Mouse (Mus musculus) MEL (cell line): ENCODE measurements around the gene Ecel1. TPM values are rescaled to one million over a fixed set of nuclear protein-coding genes. Genes with fewer than 3 reads are reported as not detected.

Experiments used
- DNase-seq: peaks from one replicate; pipeline ENCODE4 v3.0.0; 2011; ENCODE audit warnings: low read depth, low spot score
- H3K27ac ChIP-seq: 2 replicates; pipeline ENCODE4 v1.5.1; 2012; ENCODE audit warnings: low read depth, mild to moderate bottlenecking, control low read depth, low read length, moderate library complexity; ENCODE audit not compliant: control insufficient read depth
- H3K27me3 ChIP-seq, 2 experiments: fragments of 150-350 bp in 1 of 2; sonication (generic) in 1 of 2; 2 replicates each; pipeline ENCODE4 v1.6.1; 2012; ENCODE audit warnings: low read length in 2 of 2, mild to moderate bottlenecking in 2 of 2, improper control_type of control experiment in 1 of 2, moderate library complexity in 1 of 2; ENCODE audit not compliant: insufficient read depth in 2 of 2, control insufficient read depth in 1 of 2
- H3K36me3 ChIP-seq, 2 experiments: 2 replicates each; pipeline ENCODE4 v1.6.1; 2012 to 2014; ENCODE audit warnings: low read length in 2 of 2, improper control_type of control experiment in 1 of 2, inconsistent platforms in 1 of 2, mild to moderate bottlenecking in 1 of 2; ENCODE audit not compliant: insufficient read depth in 2 of 2, control insufficient read depth in 1 of 2
- H3K4me1 ChIP-seq, 2 experiments: fragments of 150-350 bp in 1 of 2; sonication (generic) in 1 of 2; 2 replicates each; pipeline ENCODE4 v1.6.1; 2012; ENCODE audit warnings: low read length in 2 of 2, improper control_type of control experiment in 1 of 2, mild to moderate bottlenecking in 1 of 2; ENCODE audit not compliant: insufficient read depth in 2 of 2, control insufficient read depth in 1 of 2
- H3K4me3 ChIP-seq, 2 experiments: fragments of 150-350 bp in 1 of 2; sonication (generic) in 1 of 2; 2 replicates each; pipeline ENCODE4 v1.5.1; 2012; ENCODE audit warnings: low read depth in 2 of 2, low read length in 2 of 2, mild to moderate bottlenecking in 2 of 2, moderate library complexity in 2 of 2, control low read depth in 1 of 2, improper control_type of control experiment in 1 of 2; ENCODE audit not compliant: control insufficient read depth in 1 of 2, insufficient read depth in 1 of 2
- H3K79me2 ChIP-seq: 2 replicates; pipeline ENCODE4 v1.6.1; 2012; ENCODE audit warnings: mild to moderate bottlenecking, low read length, moderate library complexity; ENCODE audit not compliant: control insufficient read depth, poor library complexity, insufficient read depth
- H3K9ac ChIP-seq: 2 replicates; pipeline ENCODE4 v1.6.1; 2012; ENCODE audit warnings: low read depth, mild to moderate bottlenecking, control low read depth, low read length, moderate library complexity; ENCODE audit not compliant: control insufficient read depth, poor library complexity, severe bottlenecking
- H3K9me3 ChIP-seq: fragments of 150-350 bp; sonication (generic); replicated peaks from 2 replicates; pipeline ENCODE4 v1.6.1; 2012; ENCODE audit warnings: mild to moderate bottlenecking, low read length, improper control_type of control experiment, moderate library complexity; ENCODE audit not compliant: insufficient read depth
- BHLHE40 ChIP-seq: IDR thresholded peaks from 2 replicates; pipeline ENCODE4 v1.6.1; 2012; ENCODE audit warnings: low read depth, mild to moderate bottlenecking, inconsistent platforms, low read length, improper control_type of control experiment, borderline replicate concordance
- CTCF ChIP-seq, 3 experiments: IDR thresholded peaks in 2 of 3; conservative IDR thresholded peaks in 1 of 3; 2 replicates each; pipeline ENCODE4 v1.5.1; 2011 to 2012; ENCODE audit warnings: low read length in 3 of 3, low read depth in 2 of 3, mild to moderate bottlenecking in 2 of 3, improper control_type of control experiment in 1 of 3, inconsistent platforms in 1 of 3, mixed read lengths in 1 of 3, moderate library complexity in 1 of 3; ENCODE audit not compliant: control insufficient read depth in 1 of 3, insufficient read depth in 1 of 3, poor library complexity in 1 of 3, severe bottlenecking in 1 of 3
- ELF1 ChIP-seq: IDR thresholded peaks from 2 replicates; pipeline ENCODE4 v1.6.1; 2014; ENCODE audit warnings: low read depth, mild to moderate bottlenecking, inconsistent platforms, low read length, improper control_type of control experiment, moderate library complexity
- EP300 ChIP-seq, 2 experiments: IDR thresholded peaks; 2 replicates each; pipeline ENCODE4 v1.6.1; 2011; ENCODE audit warnings: improper control_type of control experiment in 2 of 2, low read length in 2 of 2, low read depth in 1 of 2, mild to moderate bottlenecking in 1 of 2
- GABPA ChIP-seq: IDR thresholded peaks from 2 replicates; pipeline ENCODE4 v1.6.1; 2012; ENCODE audit warnings: low read depth, mild to moderate bottlenecking, inconsistent platforms, low read length, improper control_type of control experiment, moderate library complexity
- GATA1 ChIP-seq: IDR thresholded peaks from 2 replicates; pipeline ENCODE4 v1.6.1; 2011; ENCODE audit warnings: low read depth, low read length, improper control_type of control experiment
- KAT2A ChIP-seq: conservative IDR thresholded peaks from 2 replicates; pipeline ENCODE4 v1.6.1; 2012; ENCODE audit warnings: low read depth, low read length, improper control_type of control experiment, inconsistent platforms
- MAX ChIP-seq: IDR thresholded peaks from 2 replicates; pipeline ENCODE4 v1.6.1; 2011; ENCODE audit warnings: low read length, improper control_type of control experiment
- MEF2A ChIP-seq: IDR thresholded peaks from 2 replicates; pipeline ENCODE4 v1.6.1; 2014; ENCODE audit warnings: low read depth, mild to moderate bottlenecking, inconsistent platforms, low read length, improper control_type of control experiment; ENCODE audit not compliant: poor library complexity, insufficient replicate concordance, severe bottlenecking; ENCODE audit errors: extremely low read depth
- MYB ChIP-seq: IDR thresholded peaks from 2 replicates; pipeline ENCODE4 v1.6.1; 2011; ENCODE audit warnings: mild to moderate bottlenecking, low read depth, low read length, improper control_type of control experiment
- NELFE ChIP-seq: IDR thresholded peaks from 2 replicates; pipeline ENCODE4 v1.6.1; 2011; ENCODE audit warnings: low read depth, low read length, improper control_type of control experiment
- NRF1 ChIP-seq: IDR thresholded peaks from 2 replicates; pipeline ENCODE4 v1.6.1; 2014; ENCODE audit warnings: low read depth, mild to moderate bottlenecking, inconsistent platforms, low read length, improper control_type of control experiment, moderate library complexity; ENCODE audit not compliant: poor library complexity, insufficient read depth, severe bottlenecking
- POLR2A ChIP-seq, 2 experiments: IDR thresholded peaks; 2 replicates each; pipeline ENCODE4 v1.6.1; 2011 to 2012; ENCODE audit warnings: low read length in 2 of 2, mild to moderate bottlenecking in 2 of 2, control low read depth in 1 of 2, improper control_type of control experiment in 1 of 2, low read depth in 1 of 2, moderate library complexity in 1 of 2; ENCODE audit not compliant: control insufficient read depth in 1 of 2, insufficient read depth in 1 of 2, poor library complexity in 1 of 2
- RAD21 ChIP-seq: IDR thresholded peaks from 2 replicates; pipeline ENCODE4 v1.6.1; 2011; ENCODE audit warnings: mild to moderate bottlenecking, low read depth, low read length, improper control_type of control experiment
- SMC3 ChIP-seq: IDR thresholded peaks from 2 replicates; pipeline ENCODE4 v1.6.1; 2011; ENCODE audit warnings: low read depth, low read length, improper control_type of control experiment
- TBP ChIP-seq: IDR thresholded peaks from 2 replicates; pipeline ENCODE4 v1.8.0; 2011; ENCODE audit warnings: low read depth, low read length, improper control_type of control experiment
- TCF12 ChIP-seq: IDR thresholded peaks from 2 replicates; pipeline ENCODE4 v1.6.1; 2014; ENCODE audit warnings: low read depth, mild to moderate bottlenecking, inconsistent platforms, low read length, improper control_type of control experiment, moderate library complexity
- UBTF ChIP-seq: IDR thresholded peaks from 2 replicates; pipeline ENCODE4 v1.6.1; 2012; ENCODE audit warnings: low read depth, mild to moderate bottlenecking, inconsistent platforms, low read length, improper control_type of control experiment, moderate library complexity, borderline replicate concordance; ENCODE audit not compliant: insufficient read depth
- ZC3H11A ChIP-seq: IDR thresholded peaks from 2 replicates; pipeline ENCODE4 v1.6.1; 2012; ENCODE audit warnings: low read depth, mild to moderate bottlenecking, inconsistent platforms, low read length, improper control_type of control experiment
- ZMIZ1 ChIP-seq: IDR thresholded peaks from 2 replicates; pipeline ENCODE4 v1.6.1; 2012; ENCODE audit warnings: low read depth, mild to moderate bottlenecking, inconsistent platforms, low read length, improper control_type of control experiment, moderate library complexity
- polyA plus RNA-seq, 2 experiments: library from polyadenylated mRNA; stranded (reverse) in 1 of 2; unstranded in 1 of 2; fragments of >175 nt in 1 of 2; fragments of >200 nt in 1 of 2; gene quantifications; 2 replicates each; pipeline versions ENCODE4 v1.2.1 to v1.2.4; 2012; ENCODE audit warnings: low replicate concordance in 2 of 2, low read depth in 1 of 2; ENCODE audit not compliant: insufficient read length in 2 of 2, insufficient read depth in 1 of 2, missing spikeins in 1 of 2
- total RNA-seq: library from RNA; depleted of rRNA; stranded (reverse); fragments of 300-350 nt; gene quantifications from 2 replicates; pipeline ENCODE4 v1.2.3, GENCODE M21; 2012

Ecel1 gene
- total and polyA plus RNA-seq, 3 experiments, result 0.73 to 4.8 TPM; not detected in 1

DNA sequence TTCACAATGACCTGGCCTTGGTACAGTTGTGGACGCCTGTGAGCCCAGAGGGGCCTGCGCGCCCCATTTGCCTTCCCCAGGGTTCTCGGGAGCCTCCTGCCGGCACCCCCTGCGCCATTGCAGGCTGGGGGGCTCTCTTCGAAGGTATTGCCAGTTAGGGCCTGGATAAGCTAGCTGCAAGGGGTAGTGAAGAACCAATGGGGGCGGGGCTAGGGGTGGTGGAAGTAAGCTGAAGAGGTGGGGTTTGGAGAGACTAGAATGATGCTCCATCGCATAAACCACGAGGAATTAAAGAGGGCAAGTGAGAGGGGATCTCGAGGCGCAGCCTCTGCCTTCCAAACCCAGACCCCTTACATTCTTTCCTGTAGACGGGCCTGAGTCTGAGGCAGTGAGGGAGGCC is 29.2 kb upstream of the Ecel1 start:
- Histone ChIP-seq H3K27ac (no peak overlapping the region), H3K4me3 (no peak overlapping the region), H3K9ac (no peak overlapping the region), H3K27me3 (peaks cover 2 to 5% of the 10 kb centered on the region in 2 experiments; a peak in 3 of 4 replicates), H3K9me3 (no peaks in the 10 kb centered on the region), H3K79me2 (no peaks in the 10 kb centered on the region), H3K4me1 (peaks cover 2 to 17% of the 10 kb centered on the region in 2 experiments; a peak in 3 of 4 replicates), H3K36me3 (peaks cover 0 to 12% of the 10 kb centered on the region in 2 experiments; a peak in 2 of 4 replicates)
- DNase-seq, result no peak
- TF ChIP-seq POLR2A (IDR thresholded peaks at IDR 0.05; ENCODE audit: control insufficient read depth in 1 of 2, insufficient read depth in 1 of 2, low read depth in 1 of 2, low read length in 2 of 2, poor library complexity in 1 of 2) (no peak), GATA1 (no peak), MEF2A (no peak), NELFE (no peak), SMC3 (no peak), TCF12 (no peak), UBTF (no peak), KAT2A (no peak), BHLHE40 (no peak), EP300 (IDR thresholded peaks at IDR 0.05; ENCODE audit: low read depth in 1 of 2, low read length in 2 of 2) (no peak), GABPA (no peak)
- TF ChIP-seq, all 39 proteins: peak for 0

DNA sequence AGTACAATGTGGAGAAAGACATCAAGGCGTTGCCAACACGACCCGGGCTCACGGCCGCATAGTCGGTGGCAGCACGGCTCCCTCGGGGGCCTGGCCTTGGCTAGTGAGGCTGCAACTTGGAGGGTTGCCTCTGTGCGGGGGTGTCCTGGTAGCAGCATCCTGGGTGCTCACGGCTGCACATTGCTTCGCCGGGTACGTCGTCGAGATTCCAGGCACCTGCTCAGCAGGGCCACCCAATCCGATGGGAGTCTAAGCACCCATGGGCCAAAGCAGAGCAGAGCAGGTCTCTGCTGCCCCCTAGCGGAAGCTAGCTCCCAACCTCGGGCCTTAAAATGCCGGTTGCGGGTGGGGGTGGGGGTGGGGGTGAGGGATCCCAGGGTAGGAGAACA is 28.4 kb upstream of the Ecel1 start:
- peak overlapping the region; percentile 32; the same call in 1 of the 2 replicates for H3K9ac ChIP-seq
- H3K79me2 ChIP-seq, result no peaks in the 10 kb centered on the region
- peaks cover 0 to 14% of the 10 kb centered on the region in 2 experiments; a peak in 2 of 4 replicates for H3K36me3 ChIP-seq
- no peaks in the 10 kb centered on the region for H3K9me3 ChIP-seq
- peak overlapping the region; percentile 40 to 44; a peak in 3 of 4 replicates for H3K4me3 ChIP-seq
- H3K27me3 ChIP-seq, result peaks cover 2 to 5% of the 10 kb centered on the region in 2 experiments; a peak in 2 of 4 replicates
- H3K27ac ChIP-seq, result no peak overlapping the region
- TF ChIP-seq TBP (no peak), NRF1 (no peak), KAT2A (no peak), ZC3H11A (peak; percentile 64), MYB (no peak), CTCF (IDR thresholded peaks at IDR 0.05 in 2 of 3, conservative IDR thresholded peaks at IDR 0.05 in 1 of 3; ENCODE audit: control insufficient read depth in 1 of 3, insufficient read depth in 1 of 3, low read depth in 2 of 3, low read length in 3 of 3, poor library complexity in 1 of 3, severe bottlenecking in 1 of 3) (peak; percentile 63 to 93 (median 72)), SMC3 (peak; percentile 62), RAD21 (peak; percentile 67), MAX (0 out of 2 replicates have a peak, but pooled peaks have one; percentile 8), ELF1 (no peak), MEF2A (no peak), ZMIZ1 (no peak)
- TF ChIP-seq, all 39 proteins: peak for 5
- peak; percentile 81 for DNase-seq
- peaks cover 2 to 21% of the 10 kb centered on the region in 2 experiments; a peak in 3 of 4 replicates for H3K4me1 ChIP-seq
